Mouse (Mus musculus) forebrain, embryonic 12.5 days (tissue): ENCODE results near the gene Farsa. TPM values are rescaled to one million over a fixed set of nuclear protein-coding genes. Genes with fewer than 3 reads are reported as not detected.
A peak's percentile ranks its signal among the peaks of the same experiment; 100 is the strongest.

Experiments used
- ATAC-seq: fragments of 200-750 bp; cut with Nextera tagmentation; 2 replicates; pipeline ENCODE4 v1.8.0; 2017; ENCODE audit warnings: moderate TSS enrichment; ENCODE audit not compliant: low FRiP score
- H3K27ac ChIP-seq: fragments of 300-500 bp; sonication (generic); 2 replicates; pipeline ENCODE4 v1.5.1; 2016; ENCODE audit warnings: mild to moderate bottlenecking
- H3K27me3 ChIP-seq: fragments of 300-500 bp; sonication (generic); 2 replicates; pipeline ENCODE4 v1.6.1; 2016; ENCODE audit warnings: mild to moderate bottlenecking
- H3K36me3 ChIP-seq: fragments of 300-500 bp; sonication (generic); replicated peaks from 2 replicates; pipeline ENCODE4 v1.6.1; 2016; ENCODE audit warnings: mild to moderate bottlenecking
- H3K4me1 ChIP-seq: fragments of 300-500 bp; sonication (generic); 2 replicates; pipeline ENCODE4 v1.6.1; 2016
- H3K4me2 ChIP-seq: fragments of 300-500 bp; sonication (generic); 2 replicates; pipeline ENCODE4 v1.6.1; 2016; ENCODE audit warnings: mild to moderate bottlenecking, moderate library complexity
- H3K4me3 ChIP-seq: fragments of 300-500 bp; sonication (generic); replicated peaks from 2 replicates; pipeline ENCODE4 v1.5.1; 2016; ENCODE audit warnings: mild to moderate bottlenecking
- H3K9ac ChIP-seq: fragments of 300-500 bp; sonication (generic); 2 replicates; pipeline ENCODE4 v1.6.1; 2016; ENCODE audit warnings: mild to moderate bottlenecking
- H3K9me3 ChIP-seq: fragments of 300-500 bp; sonication (generic); 2 replicates; pipeline ENCODE4 v1.6.1; 2016
- WGBS: fragments of 180-500 bp; shearing (Covaris S2); methylation state at CpG from one replicate; pipeline ENCODE4 v1.1.7; 2016; 5-methylcytosine and 5-hydroxymethylcytosine counted together
- polyA plus RNA-seq: library from polyadenylated mRNA; unstranded; fragments of >200 nt; fragmentation: Nextera tagmentation; extraction: Ambion mirVana; gene quantifications from 2 replicates; pipeline ENCODE4 v1.2.1, GENCODE M21; 2016

Gene Farsa
- polyA plus RNA-seq, 1 experiment from 2014 or later: 111 TPM

DNA sequence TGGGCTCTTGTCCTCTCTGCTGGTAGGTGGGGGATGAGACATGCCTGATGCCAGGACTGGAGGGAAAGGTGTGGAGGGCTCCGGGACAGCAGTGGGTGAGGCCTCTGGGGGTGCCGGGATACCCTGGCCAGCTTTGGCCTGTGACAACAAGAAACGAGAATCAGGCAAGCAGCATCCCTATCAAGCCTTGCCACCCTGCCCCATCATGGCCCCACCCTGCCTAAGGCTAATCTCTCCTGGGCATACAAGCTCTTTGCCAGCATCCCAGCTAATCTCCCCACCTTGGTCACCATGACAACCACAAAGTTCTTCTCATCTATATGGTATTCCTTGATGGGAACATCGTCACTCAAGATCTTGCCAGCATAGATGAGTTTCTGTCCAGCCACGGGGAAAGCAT is 18.3 kb upstream of the Farsa start:
- H3K4me3 ChIP-seq: no peak overlapping the region
- H3K36me3 ChIP-seq: peaks cover 80% of the 10 kb centered on the region
- 90% methylated on average over 5 of the region's 5 CpGs for WGBS
- H3K27ac ChIP-seq: no peak overlapping the region
- no peaks in the 10 kb centered on the region for H3K27me3 ChIP-seq
- H3K4me1 ChIP-seq: peaks cover 40% of the 10 kb centered on the region
- H3K9ac ChIP-seq: no peak overlapping the region
- H3K9me3 ChIP-seq: no peaks in the 10 kb centered on the region
- ATAC-seq: no peak
- H3K4me2 ChIP-seq: peak overlapping the region; percentile 8; the same call in 1 of the 2 replicates

DNA sequence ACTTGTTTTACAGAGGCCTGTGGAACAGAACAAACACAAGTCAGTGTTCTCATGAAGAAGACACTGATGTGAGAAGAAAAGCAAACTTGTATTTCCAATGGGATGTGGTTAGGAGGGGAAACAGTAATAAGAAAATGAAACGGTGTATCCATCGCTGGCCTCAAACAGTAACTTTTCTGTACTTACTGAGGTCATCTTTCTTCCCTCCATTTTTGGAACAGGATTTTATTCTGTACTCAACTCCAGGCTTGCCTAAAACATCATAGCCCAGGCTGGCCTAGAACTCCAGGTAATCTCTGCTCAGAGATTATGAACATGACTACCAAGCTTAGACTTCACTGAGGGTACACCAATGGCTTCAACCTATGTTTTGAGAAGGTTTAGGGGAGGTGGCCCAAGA is 17.4 kb upstream of the Farsa start:
- H3K4me1 ChIP-seq: peaks cover 42% of the 10 kb centered on the region
- H3K9ac ChIP-seq: peak overlapping the region; percentile 87; the same call in 1 of the 2 replicates
- peak overlapping the region; percentile 74 for H3K4me3 ChIP-seq
- no peaks in the 10 kb centered on the region for H3K9me3 ChIP-seq
- no peak overlapping the region for H3K27ac ChIP-seq
- no peaks in the 10 kb centered on the region for H3K27me3 ChIP-seq
- no peak for ATAC-seq
- peak overlapping the region; percentile 63 for H3K4me2 ChIP-seq
- 91% methylated on average over 2 of the region's 2 CpGs for WGBS
- H3K36me3 ChIP-seq: peaks cover 80% of the 10 kb centered on the region

DNA sequence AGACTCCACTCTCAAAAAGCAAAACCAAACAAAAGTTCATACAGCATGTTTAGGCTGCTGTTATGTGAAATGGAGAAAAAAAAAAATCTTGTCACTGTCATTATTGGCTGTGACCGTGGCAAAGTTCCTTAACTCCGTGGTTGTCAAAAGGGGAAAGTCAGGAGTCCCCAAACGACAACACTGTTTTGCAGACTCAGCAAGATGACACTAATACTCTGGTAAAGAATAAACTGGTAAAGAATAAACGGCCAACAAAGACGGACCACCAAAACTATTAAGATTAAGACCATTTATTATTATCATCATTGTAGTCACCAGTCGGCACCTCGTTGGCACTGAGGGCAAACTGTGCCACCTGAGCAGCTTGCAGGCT is 16.9 kb upstream of the Farsa start:
- Histone ChIP-seq H3K4me3 (peak overlapping the region; percentile 74), H3K4me2 (peak overlapping the region; percentile 63), H3K4me1 (peaks cover 42% of the 10 kb centered on the region), H3K36me3 (peaks cover 80% of the 10 kb centered on the region), H3K27ac (peak overlapping the region; percentile 87), H3K9ac (peak overlapping the region; percentile 87), H3K9me3 (no peaks in the 10 kb centered on the region), H3K27me3 (no peaks in the 10 kb centered on the region)
- WGBS: 5% methylated on average over 7 of the region's 7 CpGs
- no peak for ATAC-seq

DNA sequence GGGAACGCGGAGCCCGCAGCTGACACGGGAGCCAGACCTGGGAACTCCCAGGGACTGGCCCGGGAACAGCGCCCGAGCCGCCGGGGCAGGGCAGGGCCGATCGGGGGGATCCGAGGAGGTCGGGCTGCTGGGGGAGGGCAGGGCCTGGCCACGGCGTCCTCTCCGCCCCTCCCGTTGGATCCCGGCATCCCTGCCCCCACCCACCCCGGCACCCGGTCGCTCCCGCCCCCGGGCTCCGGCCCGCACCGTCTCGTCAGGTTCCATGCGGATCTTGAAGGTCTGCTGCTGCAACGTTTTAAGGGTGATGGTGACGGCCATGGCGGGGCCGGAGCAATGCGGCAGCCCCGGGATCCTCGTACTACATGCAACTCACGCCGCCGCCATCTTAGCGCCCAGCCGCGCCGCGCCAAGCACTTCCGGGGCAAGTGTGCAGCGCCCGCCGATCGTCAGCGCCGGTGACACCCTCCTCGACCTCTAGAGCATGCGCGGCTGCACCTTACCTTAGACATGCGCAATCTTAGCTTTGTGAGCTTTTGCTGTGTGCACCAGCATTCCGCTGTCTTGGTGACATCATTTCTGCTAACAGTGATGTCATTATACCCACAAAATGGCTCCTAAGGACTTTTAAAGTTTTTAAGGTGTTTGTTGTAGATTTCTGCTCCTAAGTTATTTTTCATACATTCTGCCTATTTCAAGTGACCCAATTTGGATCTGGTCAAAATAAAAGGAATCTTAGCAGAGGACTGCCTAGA is 16.4 kb upstream of the Farsa start, which contains the start of gene Rad23a:
Gene Rad23a (minus strand): TSS at position 418 of the 752 bp plus-strand sequence.
- H3K27ac ChIP-seq: peak within 1 kb of the TSS; percentile 87
- H3K4me1 ChIP-seq: peaks cover 43% of the 10 kb centered on the region
- H3K9ac ChIP-seq: peak within 1 kb of the TSS; percentile 87
- no peaks in the 10 kb centered on the region for H3K9me3 ChIP-seq
- WGBS: under 1% methylated on average over 54 of the region's 55 CpGs
- no peaks in the 10 kb centered on the region for H3K27me3 ChIP-seq
- peak; percentile 95 for ATAC-seq
- H3K36me3 ChIP-seq: peaks cover 78% of the 10 kb centered on the region
- peak within 1 kb of the TSS; percentile 63 for H3K4me2 ChIP-seq
- peak within 1 kb of the TSS; percentile 74 for H3K4me3 ChIP-seq

DNA sequence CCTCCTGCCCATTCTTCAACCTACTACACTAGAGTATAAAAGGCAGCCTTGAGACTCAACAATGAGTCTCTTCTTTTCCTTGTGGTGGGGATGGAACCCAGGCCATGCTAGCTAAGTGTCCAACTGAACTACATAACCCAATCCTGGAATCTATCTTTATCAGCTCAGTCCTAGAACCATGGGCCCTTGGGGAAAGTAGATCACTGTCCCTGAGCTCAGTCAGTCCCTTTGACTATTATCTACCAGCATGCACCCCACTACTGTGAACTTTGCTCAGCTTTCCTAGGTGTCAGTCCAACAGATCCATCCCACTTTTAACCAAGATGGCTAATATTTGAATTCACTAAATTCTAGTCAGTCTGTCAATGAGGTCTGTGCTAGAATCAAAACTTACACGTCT is 15.3 kb upstream of the Farsa start:
- no peaks in the 10 kb centered on the region for H3K27me3 ChIP-seq
- H3K36me3 ChIP-seq: peaks cover 67% of the 10 kb centered on the region
- no peak overlapping the region for H3K4me3 ChIP-seq
- no peak overlapping the region for H3K27ac ChIP-seq
- no peak overlapping the region for H3K4me2 ChIP-seq
- 68% methylated on average over 1 of the region's 1 CpGs for WGBS
- no peak overlapping the region for H3K9ac ChIP-seq
- no peaks in the 10 kb centered on the region for H3K9me3 ChIP-seq
- peaks cover 37% of the 10 kb centered on the region for H3K4me1 ChIP-seq
- ATAC-seq: no peak

DNA sequence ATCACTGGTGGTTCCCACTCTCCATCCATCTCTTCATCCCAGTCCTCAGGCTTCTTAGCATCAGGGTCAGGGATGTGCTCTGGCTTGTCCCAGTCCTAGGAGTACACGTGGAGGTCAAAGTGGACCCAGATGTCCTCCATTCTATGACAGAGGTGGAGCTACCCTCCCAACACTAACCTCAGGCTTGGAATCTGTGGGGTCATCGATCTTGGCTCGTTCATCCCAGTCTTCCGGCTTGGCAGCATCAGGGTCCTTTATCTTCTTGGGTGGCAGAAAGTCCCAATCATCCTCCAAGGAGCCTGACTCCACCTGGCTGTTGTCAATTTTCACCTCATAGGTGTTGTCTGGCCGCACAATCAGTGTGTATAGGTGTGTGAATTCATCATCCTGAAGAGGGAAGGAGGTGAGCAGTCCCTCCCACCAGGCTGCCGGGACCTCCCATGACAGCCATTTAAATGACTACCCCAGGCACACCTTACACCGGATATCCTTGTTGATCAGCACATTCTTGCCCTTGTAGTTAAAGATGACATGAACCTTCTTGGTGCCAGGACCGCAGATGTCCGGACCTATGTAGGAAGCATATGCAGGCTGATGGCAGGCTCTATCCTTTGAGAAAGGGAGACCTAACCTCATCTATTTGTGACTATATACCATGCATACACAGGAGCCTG is 12.3 kb upstream of the Farsa start:
- Histone ChIP-seq H3K27me3 (no peaks in the 10 kb centered on the region), H3K9ac (peak overlapping the region; percentile 96), H3K4me2 (peak overlapping the region; percentile 86), H3K36me3 (peaks cover 40% of the 10 kb centered on the region), H3K4me3 (peak overlapping the region; percentile 96), H3K27ac (peak overlapping the region; percentile 36; the same call in 1 of the 2 replicates), H3K9me3 (no peaks in the 10 kb centered on the region), H3K4me1 (peaks cover 40% of the 10 kb centered on the region)
- WGBS: 91% methylated on average over 9 of the region's 9 CpGs
- ATAC-seq: no peak

DNA sequence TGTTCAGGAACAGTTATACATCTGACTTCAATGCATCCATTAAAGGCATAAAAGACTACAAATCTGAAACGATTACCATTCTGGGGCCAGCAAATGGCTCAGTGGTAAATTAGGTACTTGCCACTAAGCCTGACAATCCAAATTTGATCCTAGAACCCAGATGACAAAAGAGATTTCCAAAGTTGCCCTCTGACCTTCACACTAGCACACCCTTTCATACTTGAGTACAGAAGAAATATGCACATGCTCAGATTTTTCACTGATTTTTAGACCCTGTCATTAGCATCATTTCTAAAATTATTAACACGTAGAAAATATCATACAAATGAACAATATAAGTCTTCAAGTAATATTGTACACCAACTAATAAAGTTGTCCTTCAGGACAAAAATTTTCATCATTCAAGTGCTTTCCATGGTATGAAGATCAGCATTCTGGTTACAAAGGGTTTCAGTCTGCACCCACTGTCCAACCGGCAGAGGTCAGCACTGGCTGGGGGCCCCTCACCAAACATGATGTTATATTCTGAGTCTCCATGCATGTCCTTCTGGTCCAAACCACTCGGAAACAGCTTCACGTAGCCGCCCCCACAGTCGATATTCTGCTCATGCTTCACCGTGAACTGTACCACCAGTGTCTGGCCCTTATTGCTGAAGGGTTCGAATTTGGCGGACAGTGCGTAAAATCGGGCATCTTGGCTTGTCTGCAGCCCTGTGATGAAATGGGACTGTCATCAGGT is 11.3 kb upstream of the Farsa start:
- H3K27ac ChIP-seq: peak overlapping the region; percentile 82
- no peak for ATAC-seq

DNA sequence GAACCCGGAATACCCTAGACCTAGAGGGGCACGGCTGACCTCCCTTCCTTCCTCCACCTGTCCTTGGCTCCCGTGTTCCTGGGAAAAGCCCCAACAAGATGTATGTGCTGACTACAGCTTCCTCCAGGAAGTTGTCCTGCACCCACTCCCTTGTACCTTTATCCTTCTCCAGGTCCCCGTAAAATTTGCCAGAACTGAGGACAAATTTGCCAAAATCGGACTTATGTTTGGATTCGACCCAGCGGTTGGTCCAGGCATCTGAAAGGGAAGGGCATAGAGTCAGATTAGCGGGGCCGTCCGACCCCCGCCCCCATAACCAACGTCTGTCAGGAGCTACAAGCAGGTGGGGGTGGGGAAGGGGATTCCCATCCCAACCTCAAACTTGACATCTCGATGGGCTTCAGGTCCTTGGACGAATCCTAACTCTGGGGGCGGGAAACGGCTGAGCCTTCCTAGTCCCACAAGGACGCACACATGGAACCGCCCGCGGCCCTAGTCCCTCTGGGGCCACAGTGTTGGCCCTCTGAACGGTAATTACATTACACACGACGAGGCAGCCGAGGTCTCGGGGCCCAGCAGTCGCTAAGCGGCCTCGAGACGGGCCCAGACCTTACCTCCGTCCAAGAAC is 10.6 kb upstream of the Farsa start:
- Histone ChIP-seq H3K4me1 (peaks cover 36% of the 10 kb centered on the region), H3K4me3 (peak overlapping the region; percentile 96), H3K27me3 (no peaks in the 10 kb centered on the region), H3K36me3 (peaks cover 38% of the 10 kb centered on the region), H3K27ac (peak overlapping the region; percentile 82), H3K9me3 (no peaks in the 10 kb centered on the region), H3K4me2 (peak overlapping the region; percentile 86), H3K9ac (peak overlapping the region; percentile 96)
- under 1% methylated on average over 30 of the region's 30 CpGs for WGBS
- no peak for ATAC-seq

More for the DNA sequence above, 11.3 kb upstream of the Farsa start:
- 17% methylated on average over 12 of the region's 12 CpGs for WGBS
- Histone ChIP-seq H3K27me3 (no peaks in the 10 kb centered on the region), H3K4me1 (peaks cover 36% of the 10 kb centered on the region), H3K4me2 (peak overlapping the region; percentile 86), H3K9ac (peak overlapping the region; percentile 96), H3K9me3 (no peaks in the 10 kb centered on the region), H3K4me3 (peak overlapping the region; percentile 96), H3K36me3 (peaks cover 40% of the 10 kb centered on the region)

DNA sequence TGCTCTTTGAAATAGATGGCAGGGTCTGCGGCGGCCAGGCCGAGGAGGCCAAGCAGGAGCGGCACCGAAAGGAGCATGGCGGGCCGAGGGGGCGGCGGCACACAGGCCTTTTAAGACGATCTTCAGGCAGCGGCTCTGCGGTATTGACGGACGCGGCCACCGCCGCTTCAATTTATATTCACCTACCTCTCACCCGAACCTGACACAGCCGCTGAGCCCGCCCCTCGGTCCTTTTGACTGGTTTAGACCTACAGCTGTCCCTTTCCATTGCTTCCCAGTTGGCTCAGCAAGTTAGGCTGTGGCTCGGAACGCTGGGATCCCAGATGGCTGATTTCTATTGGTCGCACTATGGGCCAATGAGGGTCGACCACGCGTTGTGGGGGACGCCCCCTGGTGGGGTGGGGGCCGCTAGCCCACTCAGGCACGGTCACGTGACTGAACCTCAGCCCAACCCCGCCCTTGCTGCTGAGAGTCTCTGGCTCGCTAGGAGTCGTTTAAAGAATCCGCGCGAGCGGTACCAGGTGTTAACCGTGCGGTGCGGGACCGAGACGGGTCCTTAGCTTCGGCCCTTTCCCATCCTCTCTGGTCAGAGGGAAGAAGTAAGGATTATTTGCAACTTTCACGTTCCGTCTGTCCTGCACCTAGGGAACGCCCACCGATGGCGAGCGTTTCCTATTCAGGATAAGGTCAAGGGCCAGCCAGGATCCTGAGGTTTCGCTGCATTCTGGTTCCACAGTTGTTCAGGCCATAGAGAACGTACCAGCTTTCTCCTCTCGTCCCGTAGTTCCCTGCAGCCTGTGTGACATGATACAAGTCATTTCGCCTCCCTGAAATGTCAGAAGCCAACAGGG is 9.8 kb upstream of the Farsa start, which contains the start of gene Calr:
Gene Calr (minus strand): TSS at position 213 of the 851 bp plus-strand sequence.
- Histone ChIP-seq H3K36me3 (peaks cover 32% of the 10 kb centered on the region), H3K27ac (peak within 1 kb of the TSS; percentile 82), H3K4me2 (peak within 1 kb of the TSS; percentile 86), H3K4me1 (peaks cover 36% of the 10 kb centered on the region), H3K4me3 (peak within 1 kb of the TSS; percentile 96), H3K9me3 (no peaks in the 10 kb centered on the region), H3K9ac (peak within 1 kb of the TSS; percentile 96), H3K27me3 (no peaks in the 10 kb centered on the region)
- ATAC-seq: peak; percentile 100
- WGBS: under 1% methylated on average over 55 of the region's 55 CpGs

DNA sequence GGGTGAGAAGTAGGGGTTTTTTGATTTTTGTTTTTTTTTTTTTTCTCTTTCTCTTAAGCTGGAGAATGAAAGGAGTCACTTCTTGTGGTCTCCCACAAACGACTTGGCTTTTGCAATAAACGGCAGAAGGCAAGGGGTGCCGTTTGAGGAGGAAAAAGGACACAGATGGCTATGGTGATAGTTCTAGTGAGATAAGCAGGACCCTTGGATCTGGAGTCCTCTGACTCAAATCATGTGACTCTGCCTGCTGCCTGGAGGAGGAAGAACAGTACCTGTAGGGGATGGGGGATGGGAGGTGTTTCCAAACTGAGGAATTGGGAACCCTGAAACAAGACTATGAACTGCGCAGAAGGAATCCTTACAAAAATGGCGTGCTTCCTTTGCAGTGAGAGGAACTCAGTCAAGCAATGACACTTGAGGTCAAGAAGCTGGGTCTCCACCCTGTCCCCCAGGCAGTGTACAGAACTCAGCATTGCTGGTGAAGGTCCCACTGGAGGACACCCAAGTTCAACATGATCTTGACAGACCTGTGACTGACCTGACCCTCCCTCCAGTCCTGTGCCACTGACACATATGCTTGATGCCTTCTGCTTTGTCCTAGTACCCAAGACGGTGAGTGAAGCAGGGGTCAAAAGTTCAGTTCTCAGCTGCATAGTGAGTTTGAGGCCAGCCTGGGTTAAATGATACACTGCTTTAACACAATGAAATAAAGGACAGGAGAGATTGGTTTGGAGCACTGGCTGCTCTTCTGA is 8.9 kb upstream of the Farsa start:
- Histone ChIP-seq H3K4me1 (peaks cover 31% of the 10 kb centered on the region), H3K27me3 (no peaks in the 10 kb centered on the region), H3K4me2 (peak overlapping the region; percentile 64), H3K9me3 (no peaks in the 10 kb centered on the region), H3K27ac (peak overlapping the region; percentile 78), H3K9ac (peak overlapping the region; percentile 70), H3K36me3 (peaks cover 23% of the 10 kb centered on the region), H3K4me3 (peak overlapping the region; percentile 96)
- no peak for ATAC-seq
- 59% methylated on average over 6 of the region's 6 CpGs for WGBS
